Mouse (Mus musculus): ENCODE results near the gene Uba3. TPM values are rescaled to one million over a fixed set of nuclear protein-coding genes. Genes with fewer than 3 reads are reported as not detected.

Gene Uba3
- total RNA-seq, 4 experiments from 2014 or later, result 50.7 to 59.2 (median 54.2) TPM

DNA sequence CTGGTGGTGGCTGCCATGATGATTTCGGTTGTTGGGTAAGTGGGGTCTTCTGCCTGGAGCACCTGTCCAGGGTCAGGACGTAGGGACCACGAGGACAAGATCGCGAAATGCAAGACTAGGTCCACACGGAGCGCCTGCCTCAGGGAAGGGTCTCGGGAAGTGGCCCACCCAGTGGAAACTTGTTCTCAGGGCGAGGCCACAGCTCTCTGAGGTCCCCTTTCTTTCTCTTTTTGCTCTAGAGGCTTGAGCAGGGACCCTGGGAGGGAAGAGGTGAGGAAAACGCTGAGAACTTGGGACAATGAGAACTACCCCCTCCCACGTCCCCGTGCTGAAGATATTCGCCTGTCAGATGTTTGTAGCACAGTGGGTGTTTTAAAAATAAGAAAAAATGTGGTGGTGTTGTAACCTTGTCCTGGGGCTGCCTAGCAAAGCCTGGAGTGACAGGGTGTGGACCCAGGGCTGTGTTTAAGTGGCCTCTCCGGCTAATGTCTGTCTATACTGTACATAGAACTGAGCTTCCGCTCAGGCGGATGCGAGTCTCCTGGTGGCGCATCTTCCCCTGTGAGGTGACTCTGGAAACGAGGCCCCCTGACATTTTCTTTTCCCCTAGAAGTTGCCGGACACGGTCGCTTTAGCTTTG is 5.6 kb upstream of the Uba3 start:
- no peak for DNase-seq (ENCODE audit: low spot score)

DNA sequence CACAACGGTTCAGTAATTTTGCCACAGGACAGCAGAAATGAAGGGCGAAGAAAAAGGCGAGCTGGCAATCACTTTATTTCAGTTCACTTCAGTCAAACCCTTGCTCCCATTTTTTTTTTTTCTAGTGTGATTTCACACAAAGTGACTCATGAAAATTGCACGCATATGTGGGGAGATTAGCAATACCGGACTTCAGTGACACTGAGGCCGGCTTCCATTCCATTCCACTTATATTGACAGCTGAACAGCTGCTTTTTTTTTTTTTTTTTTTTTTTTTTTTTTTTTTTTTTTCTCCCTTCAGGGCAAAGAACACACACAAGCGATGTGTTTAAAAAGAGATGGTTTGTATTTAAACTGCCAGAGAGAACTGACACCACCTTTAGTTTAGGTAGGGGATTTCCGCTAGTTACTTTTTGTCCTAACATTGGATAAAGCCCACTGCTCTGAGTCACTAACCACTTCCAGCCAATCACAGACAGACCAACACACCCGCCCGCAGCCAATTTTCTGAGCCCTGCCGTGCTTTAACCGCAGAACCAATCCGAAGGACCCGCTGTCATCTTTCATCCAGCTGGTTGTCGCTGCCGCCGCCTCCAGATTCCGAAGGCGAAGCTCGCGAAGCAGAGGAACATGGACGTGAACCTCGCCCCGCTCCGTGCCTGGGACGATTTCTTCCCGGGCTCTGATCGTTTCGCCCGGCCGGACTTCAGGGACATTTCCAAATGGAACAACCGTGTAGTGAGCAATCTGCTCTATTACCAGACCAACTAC is 4.9 kb upstream of the Uba3 start, which contains the start of gene Arl6ip5:
TSS of gene Arl6ip5 (plus strand) at position 499 of the 771 bp plus-strand sequence.
- peak; percentile 92 for DNase-seq (ENCODE audit: low spot score)

DNA sequence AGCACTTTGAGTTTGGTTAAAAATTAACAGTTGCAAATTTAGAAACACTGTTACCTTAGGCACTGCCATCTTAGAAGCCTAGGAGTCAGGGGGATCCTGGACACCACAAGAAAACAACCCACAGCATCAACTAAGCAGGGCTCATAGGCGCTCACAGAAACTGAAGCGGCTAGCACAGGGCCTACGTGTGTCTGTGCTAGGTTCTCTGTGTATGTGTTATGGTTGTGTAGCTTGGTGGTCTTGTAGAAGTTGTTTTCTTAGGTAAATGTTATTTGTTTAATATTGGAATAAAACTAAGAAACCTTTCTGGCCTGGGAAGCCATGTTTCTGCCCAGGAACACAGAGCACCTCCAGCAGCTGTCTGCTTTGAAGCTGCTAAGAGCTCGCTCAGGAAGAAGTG is 4.3 kb upstream of the Uba3 start:
- DNase-seq (ENCODE audit: low spot score), result no peak

DNA sequence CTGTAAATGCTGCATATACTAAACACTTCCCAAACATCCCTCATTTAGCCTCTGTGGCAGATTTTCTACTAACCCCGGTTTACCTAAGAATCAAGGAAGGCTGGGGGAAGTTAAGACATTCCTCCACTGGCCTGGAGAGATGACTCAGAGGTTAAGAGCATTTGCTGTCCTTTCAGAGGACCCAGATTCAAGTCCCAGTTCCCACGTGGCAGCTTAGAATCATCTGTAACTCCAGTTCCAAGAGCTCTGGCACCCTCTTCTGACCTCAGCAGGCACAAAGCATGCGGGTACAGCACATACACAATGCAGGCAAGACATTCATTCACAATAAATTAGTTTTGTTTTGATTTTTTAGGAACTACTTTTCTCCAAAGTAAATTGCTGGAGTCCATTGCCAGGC is 3.8 kb upstream of the Uba3 start:
- DNase-seq (ENCODE audit: low spot score), result no peak

DNA sequence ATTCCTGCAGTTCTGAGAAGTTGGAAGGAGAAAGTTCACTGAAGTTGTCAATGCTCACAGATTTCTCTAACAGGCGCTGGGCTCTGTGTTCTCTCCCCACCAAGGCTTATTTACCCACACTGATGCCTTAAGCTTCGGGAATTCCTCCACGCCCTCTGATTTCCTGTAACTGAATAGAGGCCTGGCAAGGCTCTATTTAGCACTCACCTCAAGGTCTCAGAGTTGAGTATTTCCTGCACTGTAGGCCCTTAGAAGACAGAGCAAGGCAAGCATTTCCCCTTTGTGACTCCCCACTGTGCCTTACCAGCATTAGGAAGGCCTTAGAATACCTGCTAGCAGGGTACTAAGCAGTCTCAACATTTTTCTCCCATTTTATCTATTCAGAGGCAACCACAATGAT is 3.0 kb upstream of the Uba3 start:
- DNase-seq (ENCODE audit: low spot score), result no peak

DNA sequence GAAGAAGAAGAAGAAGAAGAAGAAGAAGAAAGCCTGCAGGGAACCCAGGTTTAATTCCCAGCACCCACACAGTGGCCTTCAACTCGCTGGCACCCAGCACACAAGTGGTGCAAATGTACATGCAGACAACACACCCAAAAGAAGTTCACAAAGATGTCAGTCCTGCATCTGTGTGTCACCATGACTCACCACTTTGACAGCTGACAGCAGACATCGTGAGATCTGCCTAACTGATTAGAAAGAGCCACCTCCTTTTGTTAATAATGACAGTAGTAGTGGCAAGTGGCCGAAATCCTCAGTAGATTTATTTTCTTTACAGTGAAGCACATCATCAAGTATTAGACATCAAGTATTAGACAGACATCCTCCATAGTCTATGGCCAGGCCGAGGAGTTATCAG is 1.6 kb upstream of the Uba3 start:
- no peak for DNase-seq (ENCODE audit: low spot score)

DNA sequence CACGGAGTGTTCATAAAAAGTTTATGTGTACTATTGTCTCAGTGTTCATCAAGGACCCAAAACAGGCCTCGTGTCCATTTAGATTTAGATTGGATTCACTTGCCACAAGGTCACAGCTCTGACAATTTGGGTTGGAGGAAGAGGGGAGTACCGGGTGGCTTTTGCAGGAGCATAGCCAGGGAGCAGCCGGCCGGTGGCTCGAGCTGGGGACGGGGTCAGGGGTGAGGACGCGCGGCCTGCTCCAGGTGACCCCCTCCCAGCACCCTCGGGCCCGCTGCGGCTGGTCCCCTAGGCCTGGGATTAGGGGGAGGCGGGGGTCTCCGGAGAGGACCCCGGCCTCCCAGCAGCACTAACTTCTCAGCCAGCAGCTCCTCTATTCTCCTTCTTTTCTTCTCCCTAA is 495 bp downstream of the Uba3 start:
- DNase-seq (ENCODE audit: low spot score), result no peak

DNA sequence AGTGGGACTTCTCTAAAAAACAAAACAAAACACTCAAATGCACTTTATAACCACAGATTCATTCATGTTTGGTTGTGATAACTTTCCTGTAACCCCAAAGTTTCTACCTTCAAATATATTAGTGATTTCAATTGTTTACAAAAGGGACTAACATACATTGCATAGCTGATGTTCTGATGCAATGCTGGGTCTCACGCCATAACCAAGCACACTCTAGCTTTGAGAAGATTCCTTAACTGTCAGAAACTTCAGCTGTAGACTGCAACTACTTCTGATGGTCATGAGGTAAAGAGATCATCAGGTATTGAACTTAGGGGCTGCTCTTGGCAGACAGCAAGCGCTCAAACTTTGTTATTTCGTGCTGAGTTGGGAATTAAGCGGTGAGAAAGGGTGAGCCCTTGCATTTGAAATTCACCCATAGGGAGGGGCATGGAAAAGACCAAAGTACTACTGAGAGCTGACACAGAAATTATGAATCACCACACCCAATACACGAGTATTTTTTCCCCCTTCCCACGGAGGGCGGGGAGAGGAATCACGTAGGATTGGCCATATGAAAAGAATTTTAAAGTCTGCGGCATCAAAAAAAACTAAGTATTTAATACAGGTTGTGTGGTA is 1.1 kb downstream of the Uba3 start:
- no peak for DNase-seq (ENCODE audit: low spot score)

DNA sequence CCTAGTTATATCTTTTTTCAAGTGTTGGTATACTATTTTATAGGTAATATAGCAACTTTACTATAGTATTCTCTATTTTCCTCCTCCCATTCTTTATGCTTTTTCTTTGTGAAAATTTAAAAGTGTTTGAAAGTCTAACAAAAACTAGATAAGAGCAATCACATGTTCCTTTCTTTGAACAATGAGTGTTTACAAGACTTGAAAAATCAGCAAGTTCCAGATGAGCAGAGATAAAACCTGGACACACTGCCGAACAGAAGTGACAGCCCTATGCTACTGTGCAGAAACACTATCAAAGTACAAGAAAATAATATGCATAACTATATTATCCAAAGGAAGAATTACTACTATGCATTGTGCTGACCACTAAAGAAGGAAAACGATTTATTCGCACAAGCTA is 3.0 kb downstream of the Uba3 start:
- no peak for DNase-seq (ENCODE audit: low spot score)

DNA sequence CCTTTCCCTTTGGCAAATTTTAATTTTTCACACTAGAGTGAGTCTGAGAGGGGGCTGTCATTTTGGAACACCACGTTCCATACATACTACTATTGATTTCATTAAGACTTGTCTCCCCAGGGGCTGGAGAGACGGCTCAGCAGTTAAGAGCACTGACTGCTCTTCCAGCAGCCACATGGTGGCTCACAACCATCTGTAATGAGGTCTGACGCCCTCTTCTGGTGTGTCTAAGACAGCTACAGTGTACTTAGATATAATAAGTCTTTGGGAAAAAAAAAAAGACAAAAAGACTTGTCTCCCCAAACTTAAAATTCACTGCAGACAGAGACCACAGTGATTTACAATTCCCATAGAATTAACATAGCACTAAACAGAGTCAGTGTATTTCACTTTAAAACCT is 5.0 kb downstream of the Uba3 start:
- no peak for DNase-seq (ENCODE audit: low spot score)

DNA sequence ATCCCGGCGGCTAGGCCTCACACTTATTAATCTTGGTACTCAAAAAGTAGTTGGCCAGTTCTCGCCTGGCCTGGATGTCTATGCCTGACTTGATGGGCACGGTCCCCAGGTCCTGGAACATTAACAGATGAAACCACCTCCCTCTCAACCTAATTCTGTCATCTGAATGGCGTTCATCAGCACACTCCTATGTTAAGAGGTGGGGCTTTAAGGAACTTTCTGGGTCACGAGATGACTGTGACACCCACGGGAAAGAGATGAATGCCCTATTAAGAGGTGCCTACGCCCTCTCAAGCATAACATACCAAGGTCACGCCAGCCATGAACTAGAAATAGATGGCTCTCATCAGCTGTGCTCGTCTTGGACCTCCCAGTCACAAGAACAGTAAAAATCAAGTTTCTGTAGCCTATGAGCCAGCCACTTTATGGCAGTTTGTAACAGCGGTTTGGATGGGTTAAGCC is 26.0 kb downstream of the Uba3 start:
- no peak for DNase-seq (ENCODE audit: low spot score)

DNA sequence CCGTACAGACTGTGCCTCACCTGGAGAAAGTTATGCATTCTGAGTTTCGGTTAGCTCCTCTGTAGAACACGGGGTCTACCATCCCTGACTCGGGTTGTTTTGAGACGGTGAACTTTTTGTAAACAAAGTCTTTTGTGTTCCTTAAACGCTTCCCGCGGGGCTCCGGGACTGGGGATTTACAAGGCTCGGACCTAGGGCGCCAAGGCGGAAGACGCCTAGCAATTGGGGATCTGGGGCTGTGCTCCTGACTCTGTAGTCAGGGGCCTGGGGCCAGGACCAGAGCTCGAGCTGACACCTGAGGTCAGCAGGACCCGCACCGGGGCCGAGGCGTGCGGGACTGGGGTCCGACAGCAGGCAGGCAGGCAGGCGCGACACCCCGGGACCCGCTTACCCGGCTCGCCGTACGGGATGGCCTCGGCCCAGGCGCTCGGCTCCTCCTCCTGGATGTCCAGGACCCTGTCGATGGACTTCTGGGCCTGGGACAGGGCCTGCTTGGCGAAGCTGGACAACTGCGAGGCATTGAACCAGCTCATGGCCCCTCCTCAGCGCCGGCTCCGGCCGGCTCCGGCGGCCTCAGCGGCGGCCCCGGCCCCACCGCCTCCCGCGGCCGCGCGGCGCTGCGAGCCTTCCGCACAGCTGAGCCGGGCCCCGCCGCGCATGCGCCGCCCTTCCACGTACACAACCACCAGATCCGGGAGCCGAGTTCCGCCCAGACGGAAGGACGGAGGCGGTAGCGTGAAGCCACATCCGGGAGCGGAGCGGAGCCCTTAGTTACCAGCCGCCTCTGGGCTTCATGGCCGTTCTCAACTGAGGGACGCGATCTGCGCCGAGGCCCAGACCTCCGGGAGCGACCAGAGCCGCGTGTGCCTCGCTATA is 26.7 kb downstream of the Uba3 start, which contains the start of gene Tmf1:
TSS of gene Tmf1 (minus strand) at position 632 of the 876 bp plus-strand sequence.
- peak; percentile 95 for DNase-seq (ENCODE audit: low spot score)

DNA sequence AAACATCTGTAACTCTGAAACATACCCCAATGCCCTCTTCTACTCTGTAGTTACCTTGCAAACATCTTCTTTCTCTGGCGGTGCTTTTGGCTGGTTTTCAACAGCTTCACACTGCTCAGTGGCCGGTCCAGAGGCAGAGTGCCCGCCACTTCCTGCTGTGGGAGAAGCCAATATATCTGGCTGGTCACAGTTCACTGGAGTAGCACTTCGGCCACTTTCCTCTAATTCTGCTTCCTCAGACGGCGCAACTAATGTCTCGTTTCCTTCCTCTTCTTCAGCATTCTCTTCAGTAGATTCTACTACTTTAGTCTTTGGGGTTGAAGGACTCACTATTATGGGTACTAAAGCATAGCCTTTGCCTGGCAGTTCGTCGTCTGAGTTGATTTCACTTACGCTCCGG is 29.7 kb downstream of the Uba3 start:
- DNase-seq (ENCODE audit: low spot score), result no peak

DNA sequence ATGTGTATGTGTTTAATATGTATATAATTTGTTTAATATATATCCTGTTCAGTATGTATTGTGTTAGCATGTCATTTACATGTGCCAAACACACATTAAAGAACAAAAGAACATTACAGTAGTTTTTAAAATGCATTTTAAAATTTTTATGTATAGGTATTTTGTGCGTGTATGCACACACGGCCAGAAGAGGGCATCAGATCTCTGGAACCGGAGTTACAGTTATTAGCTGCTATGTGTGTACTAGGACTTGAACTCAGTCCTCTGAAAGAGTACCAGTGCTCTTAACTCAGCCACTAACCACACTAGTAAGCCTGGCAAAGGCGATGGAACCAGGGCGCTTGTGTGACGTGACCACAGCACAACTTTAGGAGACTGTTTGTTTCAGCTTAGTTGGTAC is 55.3 kb downstream of the Uba3 start:
- DNase-seq (ENCODE audit: low spot score), result no peak

DNA sequence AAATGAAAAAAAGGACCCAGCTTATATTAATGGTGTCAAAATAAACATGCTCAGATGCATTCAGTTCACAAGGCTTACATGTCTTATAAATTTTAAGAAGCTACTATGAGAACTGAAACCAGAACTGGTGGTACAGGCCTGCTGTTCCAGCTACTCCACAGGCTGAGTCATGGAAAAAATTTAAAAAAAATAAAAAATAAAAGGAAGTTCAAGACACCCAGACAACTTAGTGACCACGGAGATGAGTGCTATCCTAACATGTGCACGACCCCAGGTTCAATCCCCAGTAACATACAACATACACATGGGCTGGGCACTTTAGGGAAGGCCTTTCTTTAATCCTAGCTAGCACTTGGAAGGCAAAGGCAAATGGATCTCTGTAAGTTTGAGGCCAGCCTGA is 55.7 kb downstream of the Uba3 start:
- no peak for DNase-seq (ENCODE audit: low spot score)

DNA sequence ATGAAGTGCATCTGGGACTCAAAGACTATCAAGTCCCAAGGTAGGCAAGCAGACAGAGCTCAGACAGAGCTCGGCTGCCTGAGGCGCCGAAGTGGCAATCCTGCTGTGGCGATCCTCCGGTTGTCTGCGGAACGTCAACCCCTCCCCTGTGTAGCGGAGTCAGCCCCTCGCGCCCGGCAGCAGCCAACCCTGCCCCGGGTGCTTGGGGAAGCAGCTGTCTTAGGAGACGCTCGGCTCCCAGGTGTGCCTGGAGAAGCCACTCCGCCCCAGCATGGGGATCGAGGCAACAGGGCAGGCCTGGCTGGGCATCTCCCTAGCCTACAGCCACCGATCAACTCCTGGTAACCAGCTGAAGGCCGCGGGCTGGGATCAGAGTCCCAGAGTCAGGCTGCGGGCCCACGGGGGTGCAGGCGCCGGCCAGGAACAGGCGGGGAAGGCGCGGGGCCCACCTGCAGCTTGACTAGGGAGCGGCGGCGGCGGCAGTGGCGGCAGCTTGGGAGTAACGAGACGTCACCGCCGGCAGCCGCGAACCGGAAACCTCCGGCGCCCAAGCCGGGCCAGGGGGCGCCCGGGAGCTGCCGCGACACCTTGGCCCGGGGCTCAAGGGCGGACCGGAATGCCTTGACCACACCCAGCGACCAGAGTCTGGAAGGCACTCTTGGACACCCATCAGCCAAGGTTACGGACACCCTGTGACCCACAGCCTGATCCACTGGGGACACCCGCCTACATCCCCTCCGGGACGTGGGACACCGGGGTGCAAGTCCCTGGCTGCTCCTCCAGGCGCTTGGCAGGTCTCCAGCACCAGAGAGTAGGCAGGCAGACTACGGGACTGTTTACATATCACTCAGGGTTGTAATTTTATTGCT is 56.8 kb downstream of the Uba3 start, which contains the start of gene Eogt:
TSS of gene Eogt (minus strand) at position 800 of the 869 bp plus-strand sequence.
- peak; percentile 76 for DNase-seq (ENCODE audit: low spot score)

DNA sequence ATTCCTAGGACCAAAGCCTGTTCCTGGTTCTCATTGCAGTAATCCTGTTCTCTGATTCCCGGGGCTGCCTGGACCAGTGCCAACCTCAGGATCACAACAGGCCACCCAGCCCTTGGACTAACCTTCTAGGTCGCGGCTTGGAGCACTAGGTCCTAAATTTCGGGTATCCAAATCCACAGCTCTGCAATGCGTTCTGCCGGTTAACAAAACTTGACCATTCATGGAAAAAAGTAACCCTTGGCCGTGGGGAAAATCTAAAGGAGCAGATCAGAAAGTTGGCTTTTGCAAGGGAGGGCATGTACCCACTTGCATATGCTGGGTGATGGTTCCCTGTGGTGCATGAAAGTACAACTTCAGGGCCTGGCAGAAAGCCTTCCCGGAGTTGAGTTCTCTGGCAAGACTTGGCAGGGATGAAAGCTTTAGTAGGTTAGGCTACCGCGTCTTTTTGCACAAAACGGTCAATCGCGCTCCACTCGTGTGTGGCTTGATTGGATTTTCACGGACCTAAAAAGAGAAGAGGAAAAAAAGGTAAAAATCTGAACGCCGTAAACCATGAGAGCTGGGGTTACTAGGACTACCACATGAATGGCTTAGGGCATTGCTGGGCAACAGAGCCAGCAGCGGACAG is 57.6 kb downstream of the Uba3 start:
- peak; percentile 24 for DNase-seq (ENCODE audit: low spot score)

DNA sequence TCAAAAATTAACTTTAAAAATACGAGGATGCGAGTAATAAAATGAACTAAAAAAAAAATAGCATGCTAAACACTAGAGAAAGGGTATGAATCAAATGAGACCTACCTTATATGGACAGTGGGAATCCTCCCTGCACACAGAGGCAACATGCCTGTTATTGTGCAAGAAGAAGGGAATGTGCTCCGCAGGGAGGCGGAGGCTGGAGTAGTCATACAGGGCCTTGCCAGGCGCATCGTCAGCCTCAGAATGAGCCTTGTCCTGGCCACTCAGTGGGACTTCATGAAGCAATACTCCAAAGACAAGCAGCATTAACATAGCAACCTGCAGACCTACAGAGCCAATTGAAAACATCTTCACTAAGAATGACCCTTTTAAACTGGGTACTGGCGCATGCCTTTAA is 60.3 kb downstream of the Uba3 start:
- peak; percentile 58 for DNase-seq (ENCODE audit: low spot score)

DNA sequence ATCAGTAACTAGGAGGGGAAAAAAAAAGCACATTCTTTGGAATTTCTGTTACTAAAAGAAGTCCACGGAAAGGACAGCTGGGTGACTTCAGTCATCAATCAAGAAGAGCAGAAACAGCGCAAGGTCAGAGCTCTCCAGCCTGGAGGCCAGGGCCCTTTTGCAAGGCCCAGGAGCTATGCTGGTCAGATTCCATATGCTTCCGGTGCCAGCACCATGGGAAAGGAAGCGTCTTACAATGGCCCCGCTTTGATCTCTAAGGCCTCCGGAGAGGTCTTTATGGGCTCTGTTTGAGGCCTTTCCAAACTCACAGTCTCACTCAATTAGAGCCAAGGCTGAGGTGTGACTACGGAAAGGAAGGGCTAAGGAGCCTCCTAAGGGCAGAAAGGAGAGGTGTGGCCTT is 61.1 kb downstream of the Uba3 start:
- peak; percentile 34 for DNase-seq (ENCODE audit: low spot score)

DNA sequence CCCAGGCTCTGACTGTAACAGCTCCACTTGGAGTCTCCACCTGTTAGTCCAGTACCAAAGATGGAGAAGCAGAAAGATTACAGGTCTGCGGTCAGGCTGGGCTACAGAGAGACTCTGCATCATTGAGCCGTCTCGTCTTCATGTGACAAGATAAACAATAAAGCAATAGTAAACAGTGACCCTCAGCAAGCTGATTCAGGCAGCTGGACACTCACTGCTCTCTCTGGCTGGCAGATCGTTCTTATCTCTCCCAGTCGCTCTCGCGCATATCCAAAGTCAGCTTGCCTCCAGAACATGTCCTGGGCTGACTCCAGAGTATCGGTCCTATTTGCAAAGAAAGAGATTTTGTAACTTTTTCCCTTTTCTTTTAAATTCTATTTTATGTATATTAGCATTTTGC is 62.8 kb downstream of the Uba3 start:
- DNase-seq (ENCODE audit: low spot score), result no peak

All from heart, adult 8-10 months (tissue).